Mouse (Mus musculus): ENCODE results near the gene Drc3. TPM values are rescaled to one million over a fixed set of nuclear protein-coding genes. Genes with fewer than 3 reads are reported as not detected.

Drc3 gene
- polyA plus RNA-seq (2014; fragmentation: Nextera tagmentation; extraction: Ambion mirVana): 2.8 and 3.4 TPM in 2 replicates

GRCm38 (mm10) chr11:60352559-60353411, at the start of gene Drc3, which contains the start of gene Tom1l2:
Drc3 (plus strand) TSS chr11:60353329.
Tom1l2 (minus strand) TSS chr11:60352905.
- no peaks in the 10 kb centered on the region for H3K9me3 ChIP-seq (ENCODE audit: low read depth, low read length)
- H3K4me1 ChIP-seq (ENCODE audit: insufficient read depth): peaks cover 8% of the 10 kb centered on the region
- under 1% methylated on average over 54 of the region's 57 CpGs for WGBS
- peak; percentile 100 for ATAC-seq (ENCODE audit: insufficient read depth)
- no peaks in the 10 kb centered on the region for H3K27me3 ChIP-seq (ENCODE audit: insufficient read depth, low read length)
- no peak for TF ChIP-seq CTCF (IDR thresholded peaks at IDR 0.05; ENCODE audit: low read depth)
- DNase-seq: peak; percentile 100
- H3K27ac ChIP-seq (ENCODE audit: low read depth): peak within 1 kb of the TSS; percentile 51; the same call in 1 of the 2 replicates
- H3K36me3 ChIP-seq (ENCODE audit: insufficient read depth): no peaks in the 10 kb centered on the region
- H3K4me3 ChIP-seq (ENCODE audit: low read depth, low read length): peak within 1 kb of the TSS; percentile 64
- H3K4me2 ChIP-seq: peak within 1 kb of the TSS; percentile 76
- H3K9ac ChIP-seq: peak within 1 kb of the TSS; percentile 68

GRCm38 (mm10) chr11:60303497-60303896, 49.6 kb upstream of the Drc3 start:
- Histone ChIP-seq H3K4me3 (ENCODE audit: low read depth, low read length) (no peak overlapping the region), H3K27ac (ENCODE audit: low read depth) (no peak overlapping the region), H3K9ac (no peak overlapping the region), H3K4me1 (ENCODE audit: insufficient read depth) (peaks cover 15% of the 10 kb centered on the region; the same call in 1 of the 2 replicates), H3K27me3 (ENCODE audit: insufficient read depth, low read length) (no peaks in the 10 kb centered on the region), H3K36me3 (ENCODE audit: insufficient read depth) (no peaks in the 10 kb centered on the region), H3K4me2 (no peak overlapping the region), H3K9me3 (ENCODE audit: low read depth, low read length) (no peaks in the 10 kb centered on the region)
- no peak for TF ChIP-seq CTCF (IDR thresholded peaks at IDR 0.05; ENCODE audit: low read depth)
- 65% methylated on average over 2 of the region's 2 CpGs for WGBS
- DNase-seq (no peak), ATAC-seq (ENCODE audit: insufficient read depth) (no peak)

GRCm38 (mm10) chr11:60305611-60306010, 47.5 kb upstream of the Drc3 start:
- WGBS: 62% methylated on average over 4 of the region's 4 CpGs
- peak; percentile 9; the same call in 1 of the 2 replicates for TF ChIP-seq CTCF (IDR thresholded peaks at IDR 0.05; ENCODE audit: low read depth)
- Histone ChIP-seq H3K4me2 (no peak overlapping the region), H3K36me3 (ENCODE audit: insufficient read depth) (no peaks in the 10 kb centered on the region), H3K4me3 (ENCODE audit: low read depth, low read length) (no peak overlapping the region), H3K27ac (ENCODE audit: low read depth) (no peak overlapping the region; the same call in 1 of the 2 replicates), H3K4me1 (ENCODE audit: insufficient read depth) (peaks cover 18% of the 10 kb centered on the region; the same call in 1 of the 2 replicates), H3K9me3 (ENCODE audit: low read depth, low read length) (no peaks in the 10 kb centered on the region), H3K9ac (no peak overlapping the region), H3K27me3 (ENCODE audit: insufficient read depth, low read length) (no peaks in the 10 kb centered on the region)
- DNase-seq (no peak), ATAC-seq (ENCODE audit: insufficient read depth) (no peak)

- Histone ChIP-seq H3K4me3 (ENCODE audit: low read depth, low read length) (no peak overlapping the region), H3K4me1 (ENCODE audit: insufficient read depth) (peaks cover 30% of the 10 kb centered on the region), H3K36me3 (ENCODE audit: insufficient read depth) (no peaks in the 10 kb centered on the region), H3K4me2 (no peak overlapping the region), H3K9me3 (ENCODE audit: low read depth, low read length) (no peaks in the 10 kb centered on the region), H3K9ac (no peak overlapping the region), H3K27ac (ENCODE audit: low read depth) (peak overlapping the region; percentile 88; the same call in 1 of the 2 replicates), H3K27me3 (ENCODE audit: insufficient read depth, low read length) (no peaks in the 10 kb centered on the region)
- DNase-seq: peak; percentile 70
- no peak for ATAC-seq (ENCODE audit: insufficient read depth)
- WGBS: 64% methylated on average over 4 of the region's 4 CpGs
- peak; percentile 73 for TF ChIP-seq CTCF (IDR thresholded peaks at IDR 0.05; ENCODE audit: low read depth)
Observed at GRCm38 (mm10) chr11:60306834-60307233, 46.3 kb upstream of the Drc3 start.

- TF ChIP-seq CTCF (IDR thresholded peaks at IDR 0.05; ENCODE audit: low read depth): peak; percentile 63
- Histone ChIP-seq H3K36me3 (ENCODE audit: insufficient read depth) (no peaks in the 10 kb centered on the region), H3K4me3 (ENCODE audit: low read depth, low read length) (no peak overlapping the region), H3K4me1 (ENCODE audit: insufficient read depth) (peaks cover 35% of the 10 kb centered on the region), H3K9me3 (ENCODE audit: low read depth, low read length) (no peaks in the 10 kb centered on the region), H3K4me2 (no peak overlapping the region), H3K9ac (no peak overlapping the region), H3K27ac (ENCODE audit: low read depth) (peak overlapping the region; percentile 88), H3K27me3 (ENCODE audit: insufficient read depth, low read length) (no peaks in the 10 kb centered on the region)
- 58% methylated on average over 2 of the region's 2 CpGs for WGBS
- no peak for ATAC-seq (ENCODE audit: insufficient read depth)
- DNase-seq: peak; percentile 67
Observed at GRCm38 (mm10) chr11:60307375-60307825, 45.7 kb upstream of the Drc3 start.

GRCm38 (mm10) chr11:60308061-60308460, 45.1 kb upstream of the Drc3 start:
- Histone ChIP-seq H3K9ac (no peak overlapping the region), H3K36me3 (ENCODE audit: insufficient read depth) (no peaks in the 10 kb centered on the region), H3K4me2 (no peak overlapping the region; the same call in 1 of the 2 replicates), H3K4me1 (ENCODE audit: insufficient read depth) (peaks cover 39% of the 10 kb centered on the region), H3K4me3 (ENCODE audit: low read depth, low read length) (no peak overlapping the region), H3K27me3 (ENCODE audit: insufficient read depth, low read length) (no peaks in the 10 kb centered on the region), H3K27ac (ENCODE audit: low read depth) (peak overlapping the region; percentile 88), H3K9me3 (ENCODE audit: low read depth, low read length) (no peaks in the 10 kb centered on the region)
- DNase-seq (no peak), ATAC-seq (ENCODE audit: insufficient read depth) (no peak)
- 45% methylated on average over 2 of the region's 2 CpGs for WGBS
- no peak for TF ChIP-seq CTCF (IDR thresholded peaks at IDR 0.05; ENCODE audit: low read depth)

- 42% methylated on average over 12 of the region's 12 CpGs for WGBS
- DNase-seq (peak; percentile 87), ATAC-seq (ENCODE audit: insufficient read depth) (peak; percentile 78)
- Histone ChIP-seq H3K4me3 (ENCODE audit: low read depth, low read length) (no peak overlapping the region), H3K4me1 (ENCODE audit: insufficient read depth) (peaks cover 39% of the 10 kb centered on the region), H3K27me3 (ENCODE audit: insufficient read depth, low read length) (no peaks in the 10 kb centered on the region), H3K9ac (no peak overlapping the region), H3K27ac (ENCODE audit: low read depth) (peak overlapping the region; percentile 88), H3K9me3 (ENCODE audit: low read depth, low read length) (no peaks in the 10 kb centered on the region), H3K36me3 (ENCODE audit: insufficient read depth) (no peaks in the 10 kb centered on the region), H3K4me2 (no peak overlapping the region; the same call in 1 of the 2 replicates)
- no peak for TF ChIP-seq CTCF (IDR thresholded peaks at IDR 0.05; ENCODE audit: low read depth)
Observed at GRCm38 (mm10) chr11:60308506-60309116, 44.5 kb upstream of the Drc3 start.

Data from lung, embryonic 14.5 days (tissue).